Mouse (Mus musculus) stomach, embryonic 15.5 days (tissue): ENCODE results near the gene Atg14. TPM values are rescaled to one million over a fixed set of nuclear protein-coding genes. Genes with fewer than 3 reads are reported as not detected.
"Not testable (repeated sequence)": the region's sequence is repeated elsewhere in the genome, so short reads cannot be mapped to it uniquely, and the experiment has no call there.

Experiments
- ATAC-seq: fragments of 200-750 bp; cut with Nextera tagmentation; 2 replicates; pipeline ENCODE4 v1.8.0; 2017; ENCODE audit warnings: low read depth, moderate number of reproducible peaks, moderate TSS enrichment; ENCODE audit not compliant: insufficient read depth, low FRiP score
- H3K27ac ChIP-seq: fragments of 300-500 bp; sonication (generic); 2 replicates; pipeline ENCODE4 v1.5.1; 2015; ENCODE audit warnings: mild to moderate bottlenecking, inconsistent platforms
- H3K27me3 ChIP-seq: fragments of 300-500 bp; sonication (generic); replicated peaks from 2 replicates; pipeline ENCODE4 v1.6.1; 2015; ENCODE audit warnings: inconsistent platforms
- H3K36me3 ChIP-seq: fragments of 300-500 bp; sonication (generic); 2 replicates; pipeline ENCODE4 v1.6.1; 2015; ENCODE audit warnings: inconsistent platforms
- H3K4me1 ChIP-seq: fragments of 300-500 bp; sonication (generic); 2 replicates; pipeline ENCODE4 v1.6.1; 2015; ENCODE audit warnings: inconsistent platforms
- H3K4me2 ChIP-seq: fragments of 300-500 bp; sonication (generic); 2 replicates; pipeline ENCODE4 v1.6.1; 2015; ENCODE audit warnings: mild to moderate bottlenecking, inconsistent platforms
- H3K4me3 ChIP-seq: fragments of 300-500 bp; sonication (generic); replicated peaks from 2 replicates; pipeline ENCODE4 v1.5.1; 2015; ENCODE audit warnings: inconsistent platforms
- H3K9ac ChIP-seq: fragments of 300-500 bp; sonication (generic); 2 replicates; pipeline ENCODE4 v1.6.1; 2015; ENCODE audit warnings: inconsistent platforms
- H3K9me3 ChIP-seq: fragments of 300-500 bp; sonication (generic); 2 replicates; pipeline ENCODE4 v1.6.1; 2016; ENCODE audit warnings: inconsistent platforms
- WGBS: fragments of 180-500 bp; shearing (Covaris S2); methylation state at CpG from one replicate; pipeline ENCODE4 v1.1.7; 2015; 5-methylcytosine and 5-hydroxymethylcytosine counted together
- polyA plus RNA-seq: library from polyadenylated mRNA; unstranded; fragments of >200 nt; fragmentation: Nextera tagmentation; extraction: Ambion mirVana; gene quantifications from 2 replicates; pipeline ENCODE4 v1.2.1, GENCODE M21; 2015

Atg14 gene
- polyA plus RNA-seq, 1 experiment from 2014 or later, result 11.9 TPM

- no peak for ATAC-seq
- Histone ChIP-seq H3K4me1 (no peaks in the 10 kb centered on the region), H3K4me2 (no peak overlapping the region), H3K9ac (no peak overlapping the region), H3K9me3 (no peaks in the 10 kb centered on the region), H3K27ac (no peak overlapping the region), H3K27me3 (no peaks in the 10 kb centered on the region), H3K36me3 (peaks cover 21% of the 10 kb centered on the region), H3K4me3 (no peak overlapping the region)
- 83% methylated on average over 10 of the region's 10 CpGs for WGBS
Measured at GRCm38 (mm10) chr14:47541325-47541948, 29.0 kb downstream of the Atg14 start.

GRCm38 (mm10) chr14:47535096-47535495, 35.4 kb downstream of the Atg14 start:
- H3K4me1 ChIP-seq, result peaks cover 13% of the 10 kb centered on the region; the same call in 1 of the 2 replicates
- H3K9me3 ChIP-seq, result no peaks in the 10 kb centered on the region
- no peak overlapping the region for H3K9ac ChIP-seq
- no peak overlapping the region for H3K4me2 ChIP-seq
- no peak for ATAC-seq
- no peak overlapping the region for H3K27ac ChIP-seq
- no peaks in the 10 kb centered on the region for H3K27me3 ChIP-seq
- WGBS, result 77% methylated on average over 1 of the region's 1 CpGs
- H3K4me3 ChIP-seq, result no peak overlapping the region
- peaks cover 1% of the 10 kb centered on the region; the same call in 1 of the 2 replicates for H3K36me3 ChIP-seq

- 83% methylated on average over 5 of the region's 5 CpGs for WGBS
- no peaks in the 10 kb centered on the region for H3K36me3 ChIP-seq
- peaks cover 13% of the 10 kb centered on the region; the same call in 1 of the 2 replicates for H3K4me1 ChIP-seq
- H3K9ac ChIP-seq, result no peak overlapping the region
- no peak overlapping the region for H3K4me2 ChIP-seq
- H3K9me3 ChIP-seq, result no peaks in the 10 kb centered on the region
- no peak overlapping the region for H3K27ac ChIP-seq
- H3K27me3 ChIP-seq, result no peaks in the 10 kb centered on the region
- ATAC-seq, result no peak
- no peak overlapping the region for H3K4me3 ChIP-seq
Measured at GRCm38 (mm10) chr14:47534176-47534525, 36.3 kb downstream of the Atg14 start.

GRCm38 (mm10) chr14:47533365-47534175, 36.9 kb downstream of the Atg14 start:
- peaks cover 13% of the 10 kb centered on the region; the same call in 1 of the 2 replicates for H3K4me1 ChIP-seq
- peak; percentile 95 for ATAC-seq
- no peaks in the 10 kb centered on the region for H3K36me3 ChIP-seq
- no peaks in the 10 kb centered on the region for H3K27me3 ChIP-seq
- peak overlapping the region; percentile 71; the same call in 1 of the 2 replicates for H3K27ac ChIP-seq
- 33% methylated on average over 11 of the region's 11 CpGs for WGBS
- no peaks in the 10 kb centered on the region for H3K9me3 ChIP-seq
- H3K4me3 ChIP-seq, result no peak overlapping the region
- H3K4me2 ChIP-seq, result peak overlapping the region; percentile 29; the same call in 1 of the 2 replicates
- no peak overlapping the region for H3K9ac ChIP-seq

GRCm38 (mm10) chr14:47532496-47532895, 38.0 kb downstream of the Atg14 start:
- Histone ChIP-seq H3K36me3 (no peaks in the 10 kb centered on the region), H3K27me3 (no peaks in the 10 kb centered on the region), H3K9me3 (no peaks in the 10 kb centered on the region), H3K9ac (no peak overlapping the region), H3K4me2 (no peak overlapping the region), H3K4me1 (peaks cover 13% of the 10 kb centered on the region; the same call in 1 of the 2 replicates), H3K4me3 (no peak overlapping the region), H3K27ac (peak overlapping the region; percentile 71; the same call in 1 of the 2 replicates)
- 66% methylated on average over 1 of the region's 1 CpGs for WGBS
- ATAC-seq, result no peak

- not testable (repeated sequence) for H3K27ac ChIP-seq, H3K27me3 ChIP-seq, H3K9me3 ChIP-seq, ATAC-seq, H3K36me3 ChIP-seq, H3K4me2 ChIP-seq, H3K4me3 ChIP-seq, H3K9ac ChIP-seq
- peaks cover 13% of the 10 kb centered on the region; the same call in 1 of the 2 replicates for H3K4me1 ChIP-seq
- WGBS, result 89% methylated on average over 12 of the region's 12 CpGs
Measured at GRCm38 (mm10) chr14:47529592-47529991, 40.9 kb downstream of the Atg14 start.

GRCm38 (mm10) chr14:47529019-47529418, 41.4 kb downstream of the Atg14 start:
- no peak for ATAC-seq
- Histone ChIP-seq H3K4me1 (peaks cover 10% of the 10 kb centered on the region; the same call in 1 of the 2 replicates), H3K9ac (no peak overlapping the region), H3K9me3 (no peaks in the 10 kb centered on the region), H3K27me3 (no peaks in the 10 kb centered on the region), H3K4me3 (no peak overlapping the region), H3K36me3 (no peaks in the 10 kb centered on the region), H3K27ac (no peak overlapping the region), H3K4me2 (no peak overlapping the region)
- WGBS, result 37% methylated on average over 8 of the region's 8 CpGs

- Histone ChIP-seq H3K9me3 (no peaks in the 10 kb centered on the region), H3K4me2 (no peak overlapping the region), H3K36me3 (no peaks in the 10 kb centered on the region), H3K4me1 (peaks cover 2% of the 10 kb centered on the region; the same call in 1 of the 2 replicates), H3K9ac (no peak overlapping the region), H3K27ac (no peak overlapping the region), H3K27me3 (no peaks in the 10 kb centered on the region), H3K4me3 (no peak overlapping the region)
- ATAC-seq, result no peak
- 80% methylated on average over 3 of the region's 3 CpGs for WGBS
Measured at GRCm38 (mm10) chr14:47528293-47528692, 42.2 kb downstream of the Atg14 start.

- Histone ChIP-seq H3K9ac (no peak overlapping the region), H3K36me3 (no peaks in the 10 kb centered on the region), H3K4me2 (no peak overlapping the region), H3K27me3 (no peaks in the 10 kb centered on the region), H3K4me1 (no peaks in the 10 kb centered on the region), H3K4me3 (no peak overlapping the region), H3K9me3 (no peaks in the 10 kb centered on the region), H3K27ac (no peak overlapping the region)
- 68% methylated on average over 2 of the region's 2 CpGs for WGBS
- peak; percentile 89 for ATAC-seq
Measured at GRCm38 (mm10) chr14:47527833-47528232, 42.6 kb downstream of the Atg14 start.

- H3K9ac ChIP-seq, result no peak overlapping the region
- H3K4me1 ChIP-seq, result no peaks in the 10 kb centered on the region
- no peaks in the 10 kb centered on the region for H3K36me3 ChIP-seq
- no peak overlapping the region for H3K27ac ChIP-seq
- H3K27me3 ChIP-seq, result no peaks in the 10 kb centered on the region
- H3K4me3 ChIP-seq, result no peak overlapping the region
- ATAC-seq, result no peak
- H3K4me2 ChIP-seq, result no peak overlapping the region
- WGBS, result 92% methylated on average over 5 of the region's 5 CpGs
- H3K9me3 ChIP-seq, result no peaks in the 10 kb centered on the region
Measured at GRCm38 (mm10) chr14:47525861-47526260, 44.6 kb downstream of the Atg14 start.

GRCm38 (mm10) chr14:47525374-47525773, 45.1 kb downstream of the Atg14 start:
- no peak for ATAC-seq
- no peak overlapping the region for H3K27ac ChIP-seq
- H3K27me3 ChIP-seq, result no peaks in the 10 kb centered on the region
- H3K9me3 ChIP-seq, result no peaks in the 10 kb centered on the region
- H3K36me3 ChIP-seq, result no peaks in the 10 kb centered on the region
- WGBS, result 57% methylated on average over 8 of the region's 8 CpGs
- no peaks in the 10 kb centered on the region for H3K4me1 ChIP-seq
- no peak overlapping the region for H3K4me2 ChIP-seq
- H3K4me3 ChIP-seq, result no peak overlapping the region
- H3K9ac ChIP-seq, result no peak overlapping the region

- H3K36me3 ChIP-seq, result no peaks in the 10 kb centered on the region
- H3K9me3 ChIP-seq, result no peaks in the 10 kb centered on the region
- H3K27ac ChIP-seq, result 0 out of 2 replicates have a peak overlapping the region, but pooled peaks have one; percentile 4
- no peaks in the 10 kb centered on the region for H3K27me3 ChIP-seq
- peak; percentile 86 for ATAC-seq
- no peak overlapping the region for H3K4me2 ChIP-seq
- H3K4me3 ChIP-seq, result no peak overlapping the region
- H3K4me1 ChIP-seq, result no peaks in the 10 kb centered on the region
- 29% methylated on average over 7 of the region's 7 CpGs for WGBS
- no peak overlapping the region for H3K9ac ChIP-seq
Measured at GRCm38 (mm10) chr14:47522301-47522700, 48.1 kb downstream of the Atg14 start.
